Mouse (Mus musculus): ENCODE data around the gene Timm10. TPM values are rescaled to one million over a fixed set of nuclear protein-coding genes. Genes with fewer than 3 reads are reported as not detected.

Timm10 gene
- polyA plus RNA-seq, 1 experiment from 2014 or later = 43.1 TPM

Other genes with a start within 250 kb of the Timm10 start
- gene Ctnnd1, start 176.2 kb upstream of the Timm10 start, polyA plus RNA-seq (2014; fragmentation: Nextera tagmentation; extraction: Ambion mirVana) = 37.3 and 44.7 TPM in 2 replicates
- gene Btbd18, start 167.9 kb upstream of the Timm10 start, polyA plus RNA-seq (2014; fragmentation: Nextera tagmentation; extraction: Ambion mirVana) = 0.20 and 0.27 TPM in 2 replicates
- gene Selenoh, start 156.2 kb upstream of the Timm10 start, polyA plus RNA-seq (2014; fragmentation: Nextera tagmentation; extraction: Ambion mirVana) = 396 and 408 TPM in 2 replicates
- gene Gm28635, start 149.0 kb upstream of the Timm10 start, polyA plus RNA-seq (2014; fragmentation: Nextera tagmentation; extraction: Ambion mirVana) = not detected in 2 replicates
- 65.2 and 66.3 TPM in 2 replicates for gene Med19, start 148.6 kb upstream of the Timm10 start, polyA plus RNA-seq (2014; fragmentation: Nextera tagmentation; extraction: Ambion mirVana)
- 185 and 190 TPM in 2 replicates for gene Tmx2, start 147.9 kb upstream of the Timm10 start, polyA plus RNA-seq (2014; fragmentation: Nextera tagmentation; extraction: Ambion mirVana)
- 22.5 and 30.1 TPM in 2 replicates for gene Zdhhc5, start 111.8 kb upstream of the Timm10 start, polyA plus RNA-seq (2014; fragmentation: Nextera tagmentation; extraction: Ambion mirVana)
- 44.3 and 53.9 TPM in 2 replicates for gene Clp1, start 99.6 kb upstream of the Timm10 start, polyA plus RNA-seq (2014; fragmentation: Nextera tagmentation; extraction: Ambion mirVana)
- gene Ypel4, start 92.9 kb upstream of the Timm10 start, polyA plus RNA-seq (2014; fragmentation: Nextera tagmentation; extraction: Ambion mirVana) = 13.7 and 16.4 TPM in 2 replicates
- 7.1 TPM in 2 replicates for gene Gm19426, start 83.3 kb upstream of the Timm10 start, polyA plus RNA-seq (2014; fragmentation: Nextera tagmentation; extraction: Ambion mirVana)
- 38.0 and 46.1 TPM in 2 replicates for gene Serping1, start 51.6 kb upstream of the Timm10 start, polyA plus RNA-seq (2014; fragmentation: Nextera tagmentation; extraction: Ambion mirVana)
- 39.7 and 42.1 TPM in 2 replicates for gene Ube2l6, start 28.2 kb upstream of the Timm10 start, polyA plus RNA-seq (2014; fragmentation: Nextera tagmentation; extraction: Ambion mirVana)
- gene Smtnl1, start 4.3 kb upstream of the Timm10 start, polyA plus RNA-seq (2014; fragmentation: Nextera tagmentation; extraction: Ambion mirVana) = not detected in 2 replicates
- gene Slc43a1, start 11.9 kb downstream of the Timm10 start, polyA plus RNA-seq (2014; fragmentation: Nextera tagmentation; extraction: Ambion mirVana) = 14.5 and 19.6 TPM in 2 replicates
- gene Rtn4rl2, start 59.7 kb downstream of the Timm10 start, polyA plus RNA-seq (2014; fragmentation: Nextera tagmentation; extraction: Ambion mirVana) = 1.9 and 2.8 TPM in 2 replicates
- gene Slc43a3, start 109.6 kb downstream of the Timm10 start, polyA plus RNA-seq (2014; fragmentation: Nextera tagmentation; extraction: Ambion mirVana) = 25.5 and 27.0 TPM in 2 replicates
- gene Prg2, start 153.5 kb downstream of the Timm10 start, polyA plus RNA-seq (2014; fragmentation: Nextera tagmentation; extraction: Ambion mirVana) = 1.3 TPM in 1 of 2 replicates, not detected in the other
- gene Prg3, start 161.2 kb downstream of the Timm10 start, polyA plus RNA-seq (2014; fragmentation: Nextera tagmentation; extraction: Ambion mirVana) = not detected in 2 replicates
- gene Ssrp1, start 210.2 kb downstream of the Timm10 start, polyA plus RNA-seq (2014; fragmentation: Nextera tagmentation; extraction: Ambion mirVana) = 306 and 340 TPM in 2 replicates
- 7.1 and 11.0 TPM in 2 replicates for gene P2rx3, start 210.5 kb downstream of the Timm10 start, polyA plus RNA-seq (2014; fragmentation: Nextera tagmentation; extraction: Ambion mirVana)
- gene Tnks1bp1, start 221.0 kb downstream of the Timm10 start, polyA plus RNA-seq (2014; fragmentation: Nextera tagmentation; extraction: Ambion mirVana) = 10.4 and 11.8 TPM in 2 replicates